Mouse (Mus musculus) ES-Bruce4 (cell line): ENCODE measurements at regions not wholly inside any gene's neighbourhood (a gene's known extent, or its start where the extent isn't known, plus 50 kb on each side); places are given as distances from the start of the nearest gene placed in this dataset.

Source experiments
- CTCF ChIP-seq: IDR thresholded peaks from one replicate; pipeline ENCODE4 v1.8.1; 2011; ENCODE audit warnings: low read depth, low read length
- EP300 ChIP-seq: IDR thresholded peaks from 2 replicates; pipeline ENCODE4 v1.6.1; 2011; ENCODE audit warnings: low read depth, low read length; ENCODE audit not compliant: insufficient read depth
- POLR2A ChIP-seq: IDR thresholded peaks from one replicate; pipeline ENCODE4 v1.8.1; 2011; ENCODE audit warnings: low read length; ENCODE audit not compliant: insufficient read depth

DNA sequence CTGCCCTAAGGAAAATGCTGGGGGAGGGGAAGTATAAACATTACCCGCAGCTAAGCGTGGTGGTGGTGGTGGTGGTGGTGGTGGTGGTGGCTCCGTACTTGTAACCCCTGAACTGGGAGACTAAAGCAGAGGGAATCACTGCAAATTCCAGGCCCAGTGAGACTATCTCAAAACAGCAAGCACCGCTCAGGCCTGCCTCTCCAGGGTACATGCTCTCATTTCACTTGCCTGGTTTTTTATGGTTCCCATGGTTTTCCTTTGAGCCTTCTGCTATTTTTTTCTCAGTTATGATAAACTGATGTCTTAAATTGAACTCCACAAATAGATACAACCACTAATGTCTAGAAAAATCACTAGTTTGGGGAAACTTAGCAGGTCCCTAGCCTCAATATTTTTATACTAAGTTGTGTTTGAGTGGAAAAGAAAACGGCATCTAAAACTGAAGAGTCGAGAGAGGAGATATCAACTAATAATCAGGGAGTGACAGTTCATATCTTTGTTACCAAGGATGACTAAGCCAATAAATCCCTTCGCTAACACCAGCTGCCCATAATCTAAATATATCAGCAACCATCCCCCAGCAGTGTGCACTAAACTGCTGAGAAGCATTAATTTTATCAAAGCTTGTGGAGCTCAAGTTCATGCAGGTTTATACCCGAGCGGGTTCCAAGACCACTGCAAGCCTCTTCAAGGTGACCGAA lies 97.7 kb downstream of the Kctd12 start:
- TF ChIP-seq CTCF (no peak), POLR2A (no peak), EP300 (no peak)
